Mouse (Mus musculus) midbrain, embryonic 16.5 days (tissue): ENCODE measurements around the gene Klhdc4. TPM values are rescaled to one million over a fixed set of nuclear protein-coding genes. Genes with fewer than 3 reads are reported as not detected.

Experiments used
- ATAC-seq: fragments of 200-750 bp; cut with Nextera tagmentation; 2 replicates; pipeline ENCODE4 v1.8.0; 2017; ENCODE audit warnings: moderate TSS enrichment
- H3K27ac ChIP-seq: fragments of 300-500 bp; sonication (generic); 2 replicates; pipeline ENCODE4 v1.5.1; 2014; ENCODE audit warnings: mild to moderate bottlenecking, low read length, mixed read lengths
- H3K27me3 ChIP-seq: fragments of 300-500 bp; sonication (generic); 2 replicates; pipeline ENCODE4 v1.6.1; 2014; ENCODE audit warnings: low read depth, low read length, mixed read lengths; ENCODE audit not compliant: control insufficient read depth, insufficient read depth
- H3K36me3 ChIP-seq: fragments of 300-500 bp; sonication (generic); 2 replicates; pipeline ENCODE4 v1.6.1; 2014; ENCODE audit warnings: mild to moderate bottlenecking, low read length, moderate library complexity, mixed read lengths; ENCODE audit not compliant: control insufficient read depth, insufficient read depth
- H3K4me1 ChIP-seq: fragments of 300-500 bp; sonication (generic); 2 replicates; pipeline ENCODE4 v1.6.1; 2014; ENCODE audit warnings: mild to moderate bottlenecking, low read length, mixed read lengths; ENCODE audit not compliant: control insufficient read depth, insufficient read depth
- H3K4me2 ChIP-seq: fragments of 300-500 bp; sonication (generic); 2 replicates; pipeline ENCODE4 v1.6.1; 2014; ENCODE audit warnings: mild to moderate bottlenecking, low read length, mixed read lengths
- H3K4me3 ChIP-seq: fragments of 300-500 bp; sonication (generic); 2 replicates; pipeline ENCODE4 v1.5.1; 2014; ENCODE audit warnings: low read depth, mild to moderate bottlenecking, low read length, moderate library complexity, mixed read lengths
- H3K9ac ChIP-seq: fragments of 300-500 bp; sonication (generic); 2 replicates; pipeline ENCODE4 v1.6.1; 2014; ENCODE audit warnings: low read depth, low read length, mixed read lengths
- H3K9me3 ChIP-seq: fragments of 300-500 bp; sonication (generic); replicated peaks from 2 replicates; pipeline ENCODE4 v1.6.1; 2014; ENCODE audit warnings: mild to moderate bottlenecking, low read length, mixed read lengths; ENCODE audit not compliant: control insufficient read depth, poor library complexity, severe bottlenecking
- WGBS: fragments of 180-500 bp; shearing (Covaris S2); extraction: QIAGEN DNeasy Blood & Tissue Kit; methylation state at CpG from one replicate; pipeline ENCODE4 v1.1.7; 2014; 5-methylcytosine and 5-hydroxymethylcytosine counted together
- polyA plus RNA-seq: library from polyadenylated mRNA; unstranded; fragments of >200 nt; fragmentation: Nextera tagmentation; extraction: Ambion mirVana; gene quantifications from 2 replicates; pipeline ENCODE4 v1.2.1, GENCODE M21; 2015

Gene Klhdc4
- polyA plus RNA-seq, 1 experiment from 2014 or later: 43.3 TPM

GRCm38 (mm10) chr8:121868196-121868595 is 38.8 kb upstream of the Klhdc4 start:
- Histone ChIP-seq H3K4me2 (no peak overlapping the region), H3K27me3 (no peaks in the 10 kb centered on the region), H3K4me1 (peaks cover 5% of the 10 kb centered on the region), H3K27ac (no peak overlapping the region), H3K36me3 (no peaks in the 10 kb centered on the region), H3K4me3 (no peak overlapping the region), H3K9me3 (no peaks in the 10 kb centered on the region), H3K9ac (no peak overlapping the region)
- no peak for ATAC-seq
- 85% methylated on average over 5 of the region's 5 CpGs for WGBS

GRCm38 (mm10) chr8:121865356-121865755 is 36.0 kb upstream of the Klhdc4 start:
- Histone ChIP-seq H3K27ac (no peak overlapping the region), H3K9me3 (no peaks in the 10 kb centered on the region), H3K4me1 (no peaks in the 10 kb centered on the region), H3K4me3 (no peak overlapping the region), H3K9ac (no peak overlapping the region), H3K4me2 (no peak overlapping the region), H3K27me3 (no peaks in the 10 kb centered on the region), H3K36me3 (no peaks in the 10 kb centered on the region)
- WGBS: 87% methylated on average over 8 of the region's 8 CpGs
- no peak for ATAC-seq

GRCm38 (mm10) chr8:121861806-121862548 is 32.6 kb upstream of the Klhdc4 start:
- H3K9me3 ChIP-seq: no peaks in the 10 kb centered on the region
- whole genome bisulfite sequencing: 67% methylated on average over 11 of the region's 12 CpGs
- H3K4me2 ChIP-seq: no peak overlapping the region
- ATAC-seq: no peak
- H3K9ac ChIP-seq: no peak overlapping the region
- H3K27me3 ChIP-seq: no peaks in the 10 kb centered on the region
- H3K4me1 ChIP-seq: no peaks in the 10 kb centered on the region
- H3K4me3 ChIP-seq: no peak overlapping the region
- H3K36me3 ChIP-seq: no peaks in the 10 kb centered on the region
- no peak overlapping the region for H3K27ac ChIP-seq

GRCm38 (mm10) chr8:121861276-121861675 is 31.9 kb upstream of the Klhdc4 start:
- no peak overlapping the region for H3K4me2 ChIP-seq
- H3K36me3 ChIP-seq: no peaks in the 10 kb centered on the region
- no peak overlapping the region for H3K9ac ChIP-seq
- H3K4me3 ChIP-seq: no peak overlapping the region
- ATAC-seq: no peak
- no peaks in the 10 kb centered on the region for H3K27me3 ChIP-seq
- 62% methylated on average over 6 of the region's 6 CpGs for WGBS
- no peaks in the 10 kb centered on the region for H3K4me1 ChIP-seq
- no peak overlapping the region for H3K27ac ChIP-seq
- H3K9me3 ChIP-seq: no peaks in the 10 kb centered on the region

GRCm38 (mm10) chr8:121857747-121858146 is 28.4 kb upstream of the Klhdc4 start:
- Histone ChIP-seq H3K9me3 (no peaks in the 10 kb centered on the region), H3K27ac (no peak overlapping the region), H3K4me1 (no peaks in the 10 kb centered on the region), H3K27me3 (no peaks in the 10 kb centered on the region), H3K4me2 (no peak overlapping the region), H3K4me3 (no peak overlapping the region), H3K9ac (no peak overlapping the region), H3K36me3 (no peaks in the 10 kb centered on the region)
- WGBS: 42% methylated on average over 2 of the region's 2 CpGs
- no peak for ATAC-seq

GRCm38 (mm10) chr8:121857331-121857730 is 28.0 kb upstream of the Klhdc4 start:
- Histone ChIP-seq H3K36me3 (no peaks in the 10 kb centered on the region), H3K4me2 (no peak overlapping the region), H3K27me3 (no peaks in the 10 kb centered on the region), H3K9ac (no peak overlapping the region), H3K4me1 (no peaks in the 10 kb centered on the region), H3K9me3 (no peaks in the 10 kb centered on the region), H3K27ac (no peak overlapping the region), H3K4me3 (no peak overlapping the region)
- ATAC-seq: no peak
- 51% methylated on average over 9 of the region's 9 CpGs for WGBS

GRCm38 (mm10) chr8:121856071-121856746 is 26.8 kb upstream of the Klhdc4 start:
- Histone ChIP-seq H3K4me2 (no peak overlapping the region), H3K27me3 (no peaks in the 10 kb centered on the region), H3K27ac (no peak overlapping the region), H3K9ac (no peak overlapping the region), H3K4me3 (no peak overlapping the region), H3K36me3 (no peaks in the 10 kb centered on the region), H3K4me1 (peaks cover 6% of the 10 kb centered on the region; the same call in 1 of the 2 replicates), H3K9me3 (no peaks in the 10 kb centered on the region)
- no peak for ATAC-seq
- 79% methylated on average over 14 of the region's 14 CpGs for WGBS

GRCm38 (mm10) chr8:121853586-121853985 is 24.2 kb upstream of the Klhdc4 start:
- no peak overlapping the region for H3K4me3 ChIP-seq
- no peak overlapping the region for H3K4me2 ChIP-seq
- H3K27ac ChIP-seq: no peak overlapping the region
- 92% methylated on average over 2 of the region's 2 CpGs for WGBS
- H3K4me1 ChIP-seq: peaks cover 9% of the 10 kb centered on the region
- H3K27me3 ChIP-seq: no peaks in the 10 kb centered on the region
- ATAC-seq: no peak
- H3K9ac ChIP-seq: no peak overlapping the region
- H3K36me3 ChIP-seq: no peaks in the 10 kb centered on the region
- no peaks in the 10 kb centered on the region for H3K9me3 ChIP-seq

- Histone ChIP-seq H3K27me3 (no peaks in the 10 kb centered on the region), H3K4me3 (no peak overlapping the region), H3K4me2 (no peak overlapping the region), H3K9me3 (no peaks in the 10 kb centered on the region), H3K4me1 (peaks cover 9% of the 10 kb centered on the region), H3K9ac (no peak overlapping the region), H3K36me3 (no peaks in the 10 kb centered on the region), H3K27ac (no peak overlapping the region)
- ATAC-seq: no peak
- WGBS: 69% methylated on average over 7 of the region's 7 CpGs
These were observed 23.1 kb upstream of the Klhdc4 start for GRCm38 (mm10) chr8:121852464-121852863.
